Mouse (Mus musculus) cerebellum, adult 9-10 months (tissue): ENCODE results near the gene Notch2.

Source experiments
- DNase-seq: peaks from one replicate; pipeline ENCODE4 v3.0.0; 2022

Notch2 gene

DNA sequence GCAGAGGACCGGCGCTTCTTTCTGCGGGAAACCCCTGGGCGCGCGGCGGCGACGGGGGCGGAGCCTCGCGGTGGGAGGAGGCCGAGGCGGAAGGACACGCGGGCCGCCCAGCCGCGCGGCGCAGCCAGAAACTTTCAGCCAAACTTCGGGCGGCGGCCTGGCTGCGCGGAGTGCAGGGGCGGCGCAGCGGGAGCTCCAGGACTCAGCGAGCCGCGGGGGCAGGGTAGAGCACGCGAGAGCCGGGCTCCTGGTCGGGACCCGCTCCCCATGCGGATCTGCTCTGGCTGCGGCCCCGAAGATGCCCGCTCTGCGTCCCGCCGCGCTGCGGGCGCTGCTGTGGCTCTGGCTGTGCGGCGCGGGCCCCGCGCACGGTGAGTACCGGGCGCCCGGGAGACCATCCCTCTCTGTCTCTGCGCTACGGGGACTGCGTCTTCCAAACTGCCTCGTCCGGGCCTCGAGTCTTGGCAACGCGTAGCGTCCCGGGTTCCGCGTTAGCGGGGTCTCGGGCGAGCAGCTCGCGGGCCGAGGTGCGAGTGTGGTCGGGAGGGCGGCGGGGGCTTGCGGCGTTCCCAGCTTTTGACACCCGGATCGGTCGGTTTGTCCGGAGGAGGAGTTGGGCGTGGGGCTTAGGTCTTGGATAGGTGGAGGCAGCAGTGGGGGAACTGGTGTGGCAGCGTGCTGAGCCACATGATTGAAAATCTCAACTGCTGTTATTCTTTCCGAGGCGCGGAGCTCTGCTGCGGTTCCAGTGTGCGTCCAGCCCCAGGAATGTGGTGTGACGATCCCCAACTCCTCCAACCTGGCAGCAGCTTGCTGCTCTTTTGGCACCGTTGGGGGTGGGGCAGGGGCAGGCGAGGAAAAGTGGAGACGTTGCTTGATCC is at the start of gene Notch2:
Notch2 (plus strand) TSS at position 127 of the 881 bp plus-strand sequence.
- peak; percentile 85 for DNase-seq

DNA sequence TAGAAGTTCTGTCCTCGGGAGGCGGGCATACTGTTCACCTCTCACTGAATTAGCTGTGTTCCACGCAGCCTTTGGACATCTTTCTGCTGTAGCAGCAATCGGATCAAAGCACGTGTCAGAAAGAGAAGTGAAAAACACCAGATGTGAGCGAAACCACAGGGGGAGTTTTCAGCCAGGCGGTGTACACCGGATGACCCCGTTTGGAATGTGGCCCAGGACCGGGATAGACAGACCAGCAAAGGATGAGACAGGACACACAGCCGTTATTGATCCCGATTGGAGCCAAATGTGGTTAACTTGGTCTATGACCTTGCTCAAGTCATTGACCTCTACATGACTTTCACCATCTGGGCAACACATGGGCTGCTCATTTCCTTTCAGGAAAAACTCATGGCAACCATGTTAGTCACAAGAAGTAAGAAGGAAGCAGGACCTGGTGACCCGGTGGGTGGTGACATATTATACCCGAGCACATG is 48.4 kb upstream of the Notch2 start:
- DNase-seq, result no peak

DNA sequence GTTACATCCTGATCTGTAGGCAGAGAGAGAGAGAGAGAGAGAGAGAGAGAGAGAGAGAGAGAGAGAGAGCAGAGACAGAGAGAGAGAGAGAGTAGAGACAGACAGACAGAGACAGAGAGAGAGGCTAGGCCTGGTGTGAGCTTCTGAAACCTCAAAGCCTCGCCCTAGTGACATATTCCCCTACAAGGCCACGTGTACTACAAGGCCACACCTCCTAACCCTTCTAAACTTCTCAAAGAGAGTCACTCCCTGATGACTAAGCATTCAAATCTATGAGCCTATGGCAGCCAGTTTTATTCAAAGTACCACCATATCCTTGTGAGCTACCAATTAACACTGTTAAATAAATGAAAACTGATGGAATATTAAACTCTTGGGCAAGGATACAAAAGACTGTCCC is 45.7 kb upstream of the Notch2 start:
- DNase-seq, result no peak

DNA sequence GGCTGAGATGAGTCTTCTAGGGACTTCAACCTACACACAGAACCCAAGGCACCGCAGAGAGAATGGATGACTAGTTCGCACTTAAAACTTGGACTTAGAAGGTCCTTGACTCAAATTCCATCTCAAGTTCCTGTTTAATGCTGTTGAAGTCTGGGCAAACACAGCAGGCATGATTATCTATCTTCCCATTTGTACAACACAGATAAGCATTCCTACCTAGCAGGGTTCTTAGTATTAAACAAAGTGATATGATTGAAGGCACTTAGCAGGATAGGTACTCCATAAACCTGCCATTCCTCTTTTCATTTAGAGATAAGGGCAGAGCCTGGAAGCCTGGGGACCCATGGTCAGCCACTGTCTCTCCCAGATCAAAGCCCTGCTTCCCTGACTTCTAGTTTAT is 45.1 kb upstream of the Notch2 start:
- no peak for DNase-seq

DNA sequence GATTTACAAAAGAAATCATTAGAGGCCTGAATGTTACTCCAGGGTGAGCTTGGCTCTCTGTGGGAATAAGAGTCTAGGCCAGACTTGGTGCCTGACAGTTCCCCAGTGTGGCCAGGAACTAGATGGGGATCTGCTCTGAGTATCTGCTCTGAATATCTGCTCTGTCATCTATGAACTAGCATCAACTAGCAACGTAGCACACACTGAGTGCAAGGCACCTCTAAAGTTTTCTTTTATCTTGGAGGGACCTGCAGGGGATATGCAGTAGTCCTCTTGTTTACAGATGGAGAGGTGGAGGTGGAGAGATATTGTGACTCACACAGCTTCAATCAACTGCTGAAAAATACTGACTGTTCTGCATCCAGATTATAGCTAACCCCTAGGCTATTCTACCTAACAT is 44.3 kb upstream of the Notch2 start:
- DNase-seq, result no peak

DNA sequence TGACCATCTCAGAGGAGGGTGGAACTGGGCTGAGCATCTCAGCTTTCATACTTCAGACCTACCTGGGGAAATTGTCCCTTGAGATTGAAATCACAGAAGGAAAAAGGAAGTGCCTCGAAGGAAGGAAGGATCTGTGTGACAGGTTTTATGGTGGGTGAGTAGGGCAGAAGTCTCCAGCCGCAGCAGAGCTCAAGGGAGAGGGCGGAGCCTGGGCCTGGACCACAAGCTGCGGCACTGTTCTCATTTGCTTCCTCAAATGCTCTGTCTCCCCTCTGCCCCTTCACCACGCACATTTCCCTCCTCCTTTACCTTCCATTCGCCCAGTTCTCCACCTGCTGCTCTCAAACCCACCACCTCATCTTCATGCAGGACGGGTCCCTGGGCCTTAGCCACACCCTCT is 42.2 kb upstream of the Notch2 start:
- no peak for DNase-seq

DNA sequence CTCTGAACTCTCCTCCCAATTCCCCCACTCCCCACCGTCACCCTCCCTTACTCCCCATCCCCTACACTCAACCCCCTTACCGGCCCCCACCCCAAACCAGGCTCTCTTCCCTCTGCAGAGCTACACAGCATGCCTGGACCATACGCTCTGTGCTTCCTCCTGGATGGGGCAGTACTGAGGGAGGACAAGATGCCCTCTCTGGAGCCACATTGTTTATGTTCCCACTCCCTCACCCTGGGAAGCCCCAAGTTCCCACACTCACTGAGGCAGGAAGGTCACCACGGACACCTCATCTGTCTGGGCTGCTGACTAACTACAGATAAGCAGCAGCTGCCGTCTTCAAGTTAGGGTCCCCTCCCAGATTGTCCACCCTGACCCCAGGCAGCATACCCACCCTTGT is 41.1 kb upstream of the Notch2 start:
- DNase-seq, result no peak

DNA sequence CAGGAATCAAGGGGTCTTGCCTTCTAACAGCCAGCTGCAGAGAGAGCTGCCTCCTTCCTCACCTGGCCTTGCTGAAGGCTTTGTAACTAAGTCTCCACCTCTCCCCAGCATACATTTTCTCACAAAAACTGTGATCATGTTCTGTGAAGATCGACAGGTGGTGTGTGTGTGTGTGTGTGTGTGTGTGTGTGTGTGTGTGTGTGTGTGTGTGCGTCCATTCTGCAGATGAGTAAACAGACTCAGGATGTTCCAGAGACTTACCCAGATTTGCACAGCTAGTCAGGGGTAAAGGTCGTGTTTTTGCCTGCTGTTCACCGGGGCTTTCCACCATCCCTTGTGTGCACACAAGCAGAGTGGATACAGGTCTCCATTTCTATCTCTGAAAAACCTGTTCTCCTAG is 40.6 kb upstream of the Notch2 start:
- DNase-seq, result no peak

DNA sequence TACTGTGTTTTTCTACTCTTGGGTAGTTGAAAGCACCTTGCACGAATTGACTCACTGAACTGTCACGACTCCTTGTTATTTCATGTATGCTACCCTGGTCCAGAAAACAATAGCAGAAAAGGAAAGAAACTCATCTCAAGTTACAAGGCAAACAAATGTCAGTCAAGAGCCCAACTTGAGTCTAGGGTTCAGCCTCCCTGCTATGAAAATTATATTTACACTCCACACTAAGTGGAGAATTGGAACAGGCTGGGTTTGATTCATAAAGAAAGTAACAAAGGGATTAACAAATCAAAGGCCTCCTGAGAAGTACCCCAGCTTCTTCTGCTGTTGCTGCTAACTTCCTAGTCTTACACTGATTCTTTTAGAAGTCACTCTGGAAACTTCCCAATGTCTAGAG is 40.0 kb upstream of the Notch2 start:
- no peak for DNase-seq

DNA sequence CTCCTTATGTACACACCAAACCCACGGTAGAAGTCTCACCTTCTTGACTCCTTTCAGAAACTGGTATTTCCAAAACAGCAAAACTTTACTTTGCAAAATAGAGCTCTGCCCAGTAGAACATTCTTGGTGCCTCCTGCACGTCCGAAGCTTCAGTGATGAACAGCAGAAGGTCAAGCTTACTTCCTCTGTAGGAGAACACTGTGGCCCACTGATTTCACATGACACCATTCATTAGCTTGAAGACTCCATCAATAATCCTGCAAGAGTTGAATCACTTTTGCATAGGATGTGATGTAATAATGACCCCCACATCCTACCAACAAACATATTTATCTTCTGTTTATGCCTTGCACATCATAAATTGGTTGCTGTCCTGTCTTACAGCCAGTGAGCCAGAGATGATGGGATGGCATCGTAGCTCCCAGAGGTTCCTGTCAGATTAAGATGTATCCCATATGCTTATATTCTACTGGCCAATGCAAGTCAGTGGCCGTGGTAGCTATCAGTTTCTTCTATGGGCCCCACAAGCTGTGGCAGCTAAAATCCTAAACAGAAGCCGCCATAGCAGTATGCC is 39.0 kb upstream of the Notch2 start:
- no peak for DNase-seq

DNA sequence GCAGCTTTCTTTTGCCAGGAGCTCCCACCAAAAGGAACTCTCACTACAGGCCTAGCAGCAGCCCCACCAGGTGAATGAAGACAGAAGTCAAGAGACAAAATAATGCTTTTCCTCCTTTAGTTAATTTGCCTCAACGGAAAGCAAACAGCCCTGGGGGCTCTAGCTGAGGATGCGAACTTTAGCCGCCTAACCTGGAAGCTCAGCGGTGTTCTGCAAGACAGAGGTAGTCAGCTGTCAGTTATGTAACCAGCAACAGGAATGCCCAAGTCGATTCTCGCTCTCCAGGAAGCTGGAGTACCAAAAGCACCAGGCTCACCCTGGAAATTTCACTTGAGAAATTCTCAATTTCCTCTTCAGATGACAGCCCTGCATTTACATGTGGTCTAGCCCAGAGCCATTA is 36.6 kb upstream of the Notch2 start:
- DNase-seq, result no peak

DNA sequence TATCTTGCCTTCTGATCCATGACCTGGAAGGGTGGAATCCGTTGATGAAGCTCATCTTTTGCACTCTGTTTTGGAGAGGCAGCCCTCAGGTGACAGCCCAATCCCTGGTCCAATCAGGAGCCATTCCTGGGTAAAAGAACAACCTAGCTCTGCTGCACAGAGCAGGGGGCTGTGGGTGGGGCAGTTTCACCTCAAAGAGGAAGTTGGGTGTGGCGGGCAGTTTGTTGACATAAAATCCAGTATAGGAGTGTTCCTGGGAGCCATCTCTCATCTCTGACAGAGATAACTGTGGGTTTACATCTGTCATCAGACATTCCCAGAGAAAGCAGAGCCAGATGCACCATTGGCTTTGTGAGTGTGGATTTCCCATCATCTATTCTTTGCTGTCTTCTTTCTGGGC is 34.6 kb upstream of the Notch2 start:
- DNase-seq, result no peak

DNA sequence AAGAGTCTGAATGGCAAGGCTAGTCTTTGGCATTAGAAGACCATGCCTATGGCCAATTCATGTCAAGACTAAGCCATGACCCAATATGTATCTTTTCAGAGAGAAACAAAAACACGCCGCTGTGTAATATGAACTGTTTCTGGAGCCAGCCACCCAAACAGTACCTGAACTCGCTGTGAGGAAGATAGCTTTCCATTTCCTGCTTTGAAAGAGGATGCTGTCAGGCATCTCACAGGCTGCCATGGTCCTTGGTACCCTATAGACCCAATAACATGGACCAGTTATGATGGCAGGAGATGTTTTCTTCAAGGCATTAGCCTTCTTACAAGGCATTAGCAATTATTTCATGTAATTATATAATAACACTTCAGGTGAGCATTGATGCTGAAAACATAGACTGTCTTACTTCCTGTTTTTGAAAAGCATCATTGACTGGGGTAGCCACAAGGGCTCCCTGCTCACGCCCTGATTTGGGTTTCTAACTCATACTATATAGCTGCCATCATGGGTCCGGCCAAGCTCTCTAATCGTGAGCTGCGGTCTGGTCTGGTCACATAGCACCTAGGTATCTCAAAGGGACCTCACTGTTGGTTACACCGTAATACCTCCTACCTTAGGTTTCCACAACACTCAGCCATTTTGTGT is 32.5 kb upstream of the Notch2 start:
- no peak for DNase-seq

DNA sequence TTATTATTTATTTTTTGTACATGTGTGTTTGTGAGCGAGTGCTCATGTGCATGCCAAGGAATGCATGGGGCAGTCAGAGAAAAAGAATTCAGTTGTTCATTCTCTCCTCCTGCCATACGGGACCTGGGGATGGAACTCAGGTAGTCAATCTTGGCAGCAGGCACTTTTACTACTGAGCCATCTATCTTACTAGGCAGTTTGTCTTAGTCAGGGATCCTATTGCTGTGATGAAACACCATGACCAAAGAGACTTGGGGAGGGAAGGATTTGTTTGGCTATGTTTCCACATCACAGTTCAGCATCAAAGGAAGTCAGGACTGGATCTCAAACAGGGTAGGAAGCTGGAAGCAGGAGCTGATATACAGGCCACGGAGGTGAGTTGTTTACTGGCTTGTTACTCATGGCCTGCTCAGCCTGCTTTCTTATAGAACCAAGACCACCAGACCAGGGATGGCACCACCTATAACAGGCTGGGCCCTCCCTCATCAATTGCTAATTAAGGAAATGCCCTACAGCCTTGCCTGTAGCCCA is 31.9 kb upstream of the Notch2 start:
- DNase-seq, result no peak

DNA sequence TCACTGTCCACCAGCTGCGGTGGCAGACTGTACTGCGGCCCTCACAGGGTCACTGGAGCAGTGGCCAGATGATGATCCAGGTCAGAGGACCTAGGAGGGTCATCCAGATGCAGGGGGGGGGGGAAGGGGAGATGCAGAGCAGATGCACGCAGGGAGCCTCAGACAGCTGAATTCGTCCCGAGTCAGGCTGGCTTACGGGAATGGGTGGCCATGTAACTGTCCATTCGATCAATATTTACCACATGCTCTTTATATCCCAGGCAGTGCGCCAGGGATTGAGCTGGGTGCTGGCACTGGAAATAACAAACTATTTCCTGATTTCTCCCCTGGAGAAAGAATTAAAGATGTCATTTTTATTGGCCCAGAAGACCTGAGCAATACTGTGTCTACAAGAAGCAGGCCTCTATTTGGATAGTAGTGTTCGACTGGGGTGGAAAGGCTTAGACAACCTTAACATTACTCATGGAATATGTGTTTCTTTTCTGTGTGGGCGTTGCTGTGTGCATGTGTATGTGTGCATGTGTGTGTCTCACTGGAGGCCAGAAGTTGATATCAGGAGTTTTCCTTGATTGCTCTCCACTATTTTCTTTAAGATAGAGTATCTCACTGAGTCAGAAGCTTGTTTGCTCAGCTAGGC is 28.3 kb upstream of the Notch2 start:
- DNase-seq, result no peak

DNA sequence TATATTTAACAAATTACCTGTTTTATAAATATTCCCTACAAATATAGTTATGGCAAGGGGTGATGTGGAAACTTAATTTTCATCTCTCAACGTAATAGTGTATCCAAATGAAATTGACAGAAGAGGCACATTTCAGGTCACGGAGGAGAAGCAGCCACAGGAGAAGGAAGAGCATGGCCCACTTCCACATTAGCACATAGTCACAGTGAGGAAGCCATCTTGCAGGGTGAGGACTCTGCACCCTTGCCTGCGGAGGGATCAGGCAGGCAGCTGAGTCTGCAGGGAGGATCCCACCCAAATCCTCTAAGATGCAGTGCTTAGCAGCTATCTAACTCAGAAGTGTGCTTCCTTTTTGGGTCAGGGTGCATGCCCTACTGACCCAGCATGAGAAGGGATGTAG is 27.6 kb upstream of the Notch2 start:
- no peak for DNase-seq

DNA sequence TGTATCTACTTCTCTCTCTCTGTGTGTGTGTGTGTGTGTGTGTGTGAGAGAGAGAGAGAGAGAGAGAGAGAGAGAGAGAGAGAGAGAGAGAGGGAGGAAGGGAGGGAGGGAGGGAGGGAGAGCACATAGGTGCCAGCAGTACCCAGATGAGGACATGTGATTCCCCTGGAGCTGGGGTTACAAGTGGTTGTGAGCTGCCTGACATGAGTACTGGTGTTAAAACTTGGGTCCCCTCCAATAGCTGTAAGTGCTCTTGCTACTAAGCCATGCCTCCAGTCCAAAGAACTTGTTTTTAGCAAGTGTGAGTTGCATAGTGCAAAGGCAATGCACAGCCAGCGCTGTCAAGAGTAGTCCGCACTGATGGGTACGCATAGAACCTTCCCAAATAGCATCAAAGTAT is 26.2 kb upstream of the Notch2 start:
- no peak for DNase-seq

DNA sequence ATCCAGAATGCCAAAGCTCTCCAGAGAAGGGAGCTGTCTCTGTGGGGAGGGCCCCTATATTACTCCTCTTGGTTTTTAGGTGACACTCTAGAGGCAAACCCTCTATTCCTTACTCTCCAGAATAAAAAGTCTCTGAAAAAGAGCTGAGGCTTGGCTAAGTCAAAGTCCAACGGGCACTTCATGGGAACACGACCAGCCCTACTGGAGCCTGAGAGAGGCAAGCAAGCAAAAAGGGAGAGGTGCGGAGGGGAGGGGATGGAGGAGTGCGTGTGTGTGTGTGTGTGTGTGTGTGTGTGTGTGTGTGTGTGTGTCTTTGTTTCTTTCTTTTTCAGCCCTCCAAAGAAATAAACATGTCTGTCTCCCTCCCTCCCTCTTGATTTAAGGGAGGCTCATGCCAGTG is 24.6 kb upstream of the Notch2 start:
- DNase-seq, result no peak

DNA sequence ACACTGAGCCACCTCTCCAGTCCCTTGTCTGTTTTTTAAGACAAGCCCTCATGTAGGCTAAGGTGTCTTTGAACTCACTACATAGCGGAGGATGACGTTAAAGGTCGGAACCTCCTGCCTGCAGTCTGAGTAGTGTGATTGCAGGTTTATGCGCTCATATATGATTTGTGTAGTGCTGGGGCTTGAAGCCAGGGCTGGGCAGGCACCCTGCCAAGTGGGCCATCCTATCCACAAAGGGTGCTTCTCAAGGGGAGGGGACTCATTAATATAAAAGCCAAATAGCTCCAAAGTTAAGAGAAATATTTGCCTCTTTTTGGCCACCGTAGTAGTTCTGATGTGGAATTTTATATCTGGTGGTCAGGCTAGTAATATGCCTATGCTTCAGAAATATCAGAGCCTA is 22.8 kb upstream of the Notch2 start:
- no peak for DNase-seq

DNA sequence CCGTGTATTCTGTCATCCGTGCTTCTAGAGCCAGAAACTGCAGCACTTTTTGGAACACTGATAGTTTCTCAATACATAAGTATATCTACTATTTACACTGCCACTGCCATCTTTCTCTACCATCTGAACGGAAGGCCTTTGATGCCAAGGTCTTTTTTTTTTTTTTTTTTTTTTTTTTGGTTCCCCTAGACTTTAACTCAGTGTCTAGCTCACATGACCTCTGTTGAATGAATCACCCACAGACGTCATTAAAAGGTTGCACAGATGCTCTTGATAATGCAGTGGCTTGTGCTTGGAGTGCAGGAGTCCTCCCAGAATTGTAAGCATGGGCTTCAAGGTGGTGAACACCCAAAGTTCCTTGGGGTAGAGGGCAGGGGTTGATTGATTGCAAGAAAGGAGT is 21.0 kb upstream of the Notch2 start:
- no peak for DNase-seq

DNA sequence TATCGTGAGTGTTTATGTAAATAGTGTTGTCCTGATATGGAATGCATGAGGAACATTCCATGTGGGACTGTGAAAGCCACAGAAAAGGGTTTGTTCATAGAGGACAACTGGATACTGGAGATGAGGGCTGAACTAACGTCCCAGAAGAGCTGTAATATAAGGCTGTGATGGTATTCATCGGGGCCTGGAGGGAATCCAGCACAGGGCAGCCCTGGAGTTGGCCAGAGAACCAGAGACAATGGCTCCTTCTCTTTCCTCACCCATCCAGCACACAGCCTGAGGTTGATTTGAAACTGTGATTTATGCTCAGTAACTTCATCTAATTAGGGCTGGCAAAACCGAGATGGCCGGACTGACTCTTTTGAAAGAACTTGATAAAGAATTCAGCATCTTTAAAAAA is 20.1 kb upstream of the Notch2 start:
- DNase-seq, result no peak

DNA sequence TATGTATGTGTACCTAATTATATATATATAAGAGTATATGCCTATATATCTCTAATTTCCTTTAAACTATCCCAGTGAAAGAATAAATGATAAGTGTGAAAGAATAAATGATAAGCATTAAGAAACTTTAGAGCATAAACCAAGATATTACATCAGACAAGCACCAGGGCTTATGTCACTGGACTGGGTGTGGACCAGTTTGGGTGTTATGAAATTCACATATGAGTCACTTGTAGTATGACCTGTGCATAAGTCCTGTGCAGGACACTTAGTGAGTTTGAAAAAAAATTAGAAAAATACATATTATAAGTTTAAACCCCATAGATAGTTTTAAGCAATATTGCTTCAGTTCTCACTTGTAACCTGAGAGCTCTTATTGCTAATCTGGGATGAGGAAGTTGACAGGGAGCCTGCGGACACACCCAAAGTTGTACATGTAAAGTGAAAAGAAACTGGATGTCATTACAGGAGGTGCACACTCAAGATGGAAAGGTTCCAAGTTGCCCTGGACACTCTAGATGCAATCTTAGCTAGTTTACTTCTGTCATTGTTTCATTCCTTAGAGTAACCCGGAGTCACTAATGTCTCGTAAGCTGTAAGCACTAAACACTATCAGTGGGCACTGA is 19.3 kb upstream of the Notch2 start:
- no peak for DNase-seq

DNA sequence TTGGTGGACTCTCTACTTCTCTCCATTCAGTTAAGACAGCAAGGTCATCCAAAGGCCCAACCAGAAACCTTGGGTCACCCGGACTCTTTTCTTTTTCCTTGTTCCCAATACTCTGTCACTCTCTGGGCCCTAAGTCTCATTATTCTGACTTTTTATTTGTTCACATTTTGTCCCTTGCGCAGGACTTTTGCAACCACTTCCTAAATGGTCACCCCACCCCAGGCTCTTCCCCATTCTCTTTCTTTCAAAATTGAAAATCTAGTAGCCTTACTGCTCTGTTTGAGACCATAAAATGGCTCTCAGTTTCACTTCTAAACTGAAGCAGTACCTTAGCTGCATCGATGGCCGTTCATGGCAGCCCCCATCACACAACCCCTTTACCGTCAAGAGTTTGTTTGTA is 18.5 kb upstream of the Notch2 start:
- DNase-seq, result no peak
